Mouse (Mus musculus) ES-CJ7 (cell line): Measurements from ENCODE around the gene Thbs3.

Experiments
- DNase-seq: peaks from one replicate; pipeline ENCODE4 v3.0.0; 2011; ENCODE audit warnings: low read depth, low spot score

The Thbs3 gene

GRCm38 (mm10) chr3:89250435-89251040, 35.6 kb downstream of the Thbs3 start:
- peak; percentile 79 for DNase-seq

- peak; percentile 78 for DNase-seq
These were observed 36.5 kb downstream of the Thbs3 start for GRCm38 (mm10) chr3:89251365-89251895.

DNA sequence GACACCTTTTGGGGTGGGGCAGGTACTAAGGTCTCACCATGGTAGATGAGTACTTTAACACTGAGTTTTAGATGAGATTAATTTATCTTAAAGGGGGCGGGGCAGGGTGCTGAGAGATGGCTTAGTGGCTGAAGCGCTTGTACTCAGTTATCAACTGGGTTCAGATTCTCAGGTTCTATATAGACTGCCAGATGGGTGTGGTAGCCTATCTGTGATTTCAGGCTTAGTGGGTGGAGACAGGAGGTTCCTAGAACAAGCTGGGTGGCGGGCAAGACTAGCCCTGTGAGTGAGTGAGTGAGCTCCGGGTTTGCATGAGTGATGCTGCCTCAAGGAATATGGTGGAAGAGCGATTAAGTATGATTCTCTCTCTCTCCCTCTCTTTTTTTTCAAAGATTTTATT, 40.0 kb downstream of the Thbs3 start:
- DNase-seq, result no peak

GRCm38 (mm10) chr3:89256177-89256576, 41.2 kb downstream of the Thbs3 start:
- no peak for DNase-seq

DNA sequence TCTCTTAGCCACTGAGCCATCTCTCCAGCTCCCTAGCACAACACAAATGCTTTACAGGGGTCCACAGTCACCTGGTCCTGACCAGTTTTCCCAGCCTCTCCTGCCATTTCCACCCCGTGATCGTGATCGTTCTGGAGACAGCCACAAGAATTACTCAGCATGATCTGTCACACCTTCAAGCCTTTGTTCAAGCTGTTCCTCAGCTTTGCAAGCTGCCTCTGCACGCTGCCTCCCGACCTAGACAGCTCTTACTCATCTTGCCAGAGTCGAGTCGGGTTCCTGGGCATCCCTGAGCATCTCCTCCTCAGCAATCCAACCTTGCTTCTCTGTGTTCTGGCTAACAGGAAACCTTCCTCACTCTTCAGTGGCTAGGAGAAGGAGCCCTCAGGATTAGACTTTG, 44.1 kb downstream of the Thbs3 start, which contains the start of gene Dpm3:
Gene Dpm3 (plus strand): TSS at position 283 of the 400 bp plus-strand sequence.
- peak; percentile 41 for DNase-seq

- no peak for DNase-seq
These were observed 45.2 kb downstream of the Thbs3 start for GRCm38 (mm10) chr3:89260211-89260610.

- no peak for DNase-seq
These were observed 47.4 kb downstream of the Thbs3 start for GRCm38 (mm10) chr3:89262417-89262816.

DNA sequence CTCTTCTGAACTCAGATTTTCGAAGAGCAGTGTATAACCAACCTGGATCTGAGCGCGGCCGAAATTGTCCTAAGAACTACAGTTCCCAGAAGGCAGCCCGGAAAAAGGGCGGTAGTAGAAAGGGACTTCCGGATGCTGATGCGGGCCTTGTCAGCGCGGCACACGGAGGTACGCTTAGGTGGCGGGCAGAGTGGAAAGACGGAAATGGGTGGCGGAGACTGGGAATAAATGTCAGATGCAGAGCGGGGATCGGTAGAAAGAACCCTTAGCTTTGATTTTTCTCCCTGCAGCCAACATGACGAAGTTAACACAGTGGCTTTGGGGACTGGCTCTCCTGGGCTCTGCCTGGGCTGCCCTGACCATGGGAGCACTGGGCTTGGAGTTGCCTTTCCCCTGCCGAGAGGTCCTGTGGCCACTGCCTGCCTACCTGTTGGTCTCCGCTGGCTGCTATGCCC, 51.5 kb downstream of the Thbs3 start:
- peak; percentile 85 for DNase-seq

GRCm38 (mm10) chr3:89268916-89269315, 53.9 kb downstream of the Thbs3 start:
- no peak for DNase-seq

GRCm38 (mm10) chr3:89270051-89270755, 55.2 kb downstream of the Thbs3 start, which contains the start of gene Slc50a1:
Gene Slc50a1 (minus strand): TSS chr3:89270570.
- DNase-seq, result peak; percentile 36

GRCm38 (mm10) chr3:89270891-89271290, 55.9 kb downstream of the Thbs3 start:
- no peak for DNase-seq

GRCm38 (mm10) chr3:89271760-89272159, 56.8 kb downstream of the Thbs3 start:
- no peak for DNase-seq

- no peak for DNase-seq
These were observed 61.1 kb downstream of the Thbs3 start for GRCm38 (mm10) chr3:89276061-89276460.
